Mouse (Mus musculus): ENCODE measurements around the gene 6820408C15Rik. TPM values are rescaled to one million over a fixed set of nuclear protein-coding genes. Genes with fewer than 3 reads are reported as not detected.
"Not testable (repeated sequence)": the region's sequence is repeated elsewhere in the genome, so short reads cannot be mapped to it uniquely, and the experiment has no call there.

The 6820408C15Rik gene
- polyA plus RNA-seq, 1 experiment from 2014 or later = 0.37 TPM

GRCm38 (mm10) chr2:152414591-152415165 lies 709 bp upstream of the 6820408C15Rik start, which contains the start of gene Zcchc3:
TSS of gene Zcchc3 (minus strand) at chr2:152415027.
- Histone ChIP-seq H3K36me3 (ENCODE audit: control insufficient read depth, insufficient read depth, low read length) (peaks cover 4% of the 10 kb centered on the region; the same call in 1 of the 2 replicates), H3K4me3 (ENCODE audit: low read length) (peak within 1 kb of the TSS; percentile 84), H3K9me3 (ENCODE audit: control insufficient read depth, low read length) (peaks cover 6% of the 10 kb centered on the region; the same call in 1 of the 2 replicates), H3K27me3 (ENCODE audit: control insufficient read depth, insufficient read depth, low read length) (no peaks in the 10 kb centered on the region), H3K9ac (ENCODE audit: low read depth, low read length) (peak within 1 kb of the TSS; percentile 97), H3K4me1 (ENCODE audit: control insufficient read depth, insufficient read depth, low read length) (peaks cover 27% of the 10 kb centered on the region), H3K27ac (ENCODE audit: low read depth, low read length) (peak within 1 kb of the TSS; percentile 99), H3K4me2 (replicated peaks; ENCODE audit: low read depth, low read length) (peak within 1 kb of the TSS; percentile 94)
- ATAC-seq (ENCODE audit: low FRiP score, low TSS enrichment) = peak; percentile 83
- WGBS = under 1% methylated on average over 62 of the region's 65 CpGs

- peaks cover 6% of the 10 kb centered on the region; the same call in 1 of the 2 replicates for H3K9me3 ChIP-seq (ENCODE audit: control insufficient read depth, low read length)
- ATAC-seq (ENCODE audit: low FRiP score, low TSS enrichment) = no peak
- peak overlapping the region; percentile 97; the same call in 1 of the 2 replicates for H3K9ac ChIP-seq (ENCODE audit: low read depth, low read length)
- peaks cover 4% of the 10 kb centered on the region; the same call in 1 of the 2 replicates for H3K36me3 ChIP-seq (ENCODE audit: control insufficient read depth, insufficient read depth, low read length)
- WGBS = over 99% methylated on average over 3 of the region's 3 CpGs
- H3K4me1 ChIP-seq (ENCODE audit: control insufficient read depth, insufficient read depth, low read length) = peaks cover 16% of the 10 kb centered on the region
- peak overlapping the region; percentile 84 for H3K4me3 ChIP-seq (ENCODE audit: low read length)
- H3K4me2 ChIP-seq (replicated peaks; ENCODE audit: low read depth, low read length) = peak overlapping the region; percentile 94; the same call in 1 of the 2 replicates
- peak overlapping the region; percentile 99; the same call in 1 of the 2 replicates for H3K27ac ChIP-seq (ENCODE audit: low read depth, low read length)
- H3K27me3 ChIP-seq (ENCODE audit: control insufficient read depth, insufficient read depth, low read length) = no peaks in the 10 kb centered on the region
These were observed 399 bp downstream of the 6820408C15Rik start for GRCm38 (mm10) chr2:152415786-152416185.

GRCm38 (mm10) chr2:152427493-152427892 lies 12.1 kb downstream of the 6820408C15Rik start:
- 3% methylated on average over 10 of the region's 12 CpGs for WGBS
- Histone ChIP-seq H3K36me3 (ENCODE audit: control insufficient read depth, insufficient read depth, low read length) (no peaks in the 10 kb centered on the region), H3K4me2 (replicated peaks; ENCODE audit: low read depth, low read length) (peak overlapping the region; percentile 39)

GRCm38 (mm10) chr2:152428481-152428880 lies 13.1 kb downstream of the 6820408C15Rik start:
- not testable (repeated sequence) for H3K4me3 ChIP-seq (ENCODE audit: low read length); H3K36me3 ChIP-seq (ENCODE audit: control insufficient read depth, insufficient read depth, low read length); H3K9me3 ChIP-seq (ENCODE audit: control insufficient read depth, low read length); H3K27ac ChIP-seq (ENCODE audit: low read depth, low read length); H3K4me2 ChIP-seq (replicated peaks; ENCODE audit: low read depth, low read length); H3K4me1 ChIP-seq (ENCODE audit: control insufficient read depth, insufficient read depth, low read length); H3K9ac ChIP-seq (ENCODE audit: low read depth, low read length); H3K27me3 ChIP-seq (ENCODE audit: control insufficient read depth, insufficient read depth, low read length); ATAC-seq (ENCODE audit: low FRiP score, low TSS enrichment)
- 82% methylated on average over 2 of the region's 2 CpGs for WGBS

More at GRCm38 (mm10) chr2:152427493-152427892, 12.1 kb downstream of the 6820408C15Rik start:
- H3K4me1 ChIP-seq (ENCODE audit: control insufficient read depth, insufficient read depth, low read length) = peaks cover 3% of the 10 kb centered on the region; the same call in 1 of the 2 replicates
- 0 out of 2 replicates have a peak, but pooled peaks have one; percentile 28 for ATAC-seq (ENCODE audit: low FRiP score, low TSS enrichment)
- H3K9me3 ChIP-seq (ENCODE audit: control insufficient read depth, low read length) = no peaks in the 10 kb centered on the region
- no peak overlapping the region for H3K27ac ChIP-seq (ENCODE audit: low read depth, low read length)
- no peaks in the 10 kb centered on the region for H3K27me3 ChIP-seq (ENCODE audit: control insufficient read depth, insufficient read depth, low read length)
- H3K9ac ChIP-seq (ENCODE audit: low read depth, low read length) = no peak overlapping the region
- 0 out of 2 replicates have a peak overlapping the region, but pooled peaks have one; percentile 5 for H3K4me3 ChIP-seq (ENCODE audit: low read length)

GRCm38 (mm10) chr2:152436405-152436901 lies 21.1 kb downstream of the 6820408C15Rik start:
- Histone ChIP-seq H3K9me3 (ENCODE audit: control insufficient read depth, low read length) (no peaks in the 10 kb centered on the region), H3K4me1 (ENCODE audit: control insufficient read depth, insufficient read depth, low read length) (peaks cover 8% of the 10 kb centered on the region; the same call in 1 of the 2 replicates), H3K27ac (ENCODE audit: low read depth, low read length) (no peak overlapping the region), H3K4me2 (replicated peaks; ENCODE audit: low read depth, low read length) (no peak overlapping the region), H3K27me3 (ENCODE audit: control insufficient read depth, insufficient read depth, low read length) (no peaks in the 10 kb centered on the region), H3K9ac (ENCODE audit: low read depth, low read length) (no peak overlapping the region), H3K36me3 (ENCODE audit: control insufficient read depth, insufficient read depth, low read length) (no peaks in the 10 kb centered on the region), H3K4me3 (ENCODE audit: low read length) (no peak overlapping the region)
- WGBS = 61% methylated on average over 7 of the region's 7 CpGs
- peak; percentile 15; the same call in 1 of the 2 replicates for ATAC-seq (ENCODE audit: low FRiP score, low TSS enrichment)

GRCm38 (mm10) chr2:152436983-152437860 lies 21.8 kb downstream of the 6820408C15Rik start:
- peaks cover 8% of the 10 kb centered on the region; the same call in 1 of the 2 replicates for H3K4me1 ChIP-seq (ENCODE audit: control insufficient read depth, insufficient read depth, low read length)
- H3K4me3 ChIP-seq (ENCODE audit: low read length) = peak overlapping the region; percentile 27
- peak overlapping the region; percentile 61 for H3K4me2 ChIP-seq (replicated peaks; ENCODE audit: low read depth, low read length)
- H3K27ac ChIP-seq (ENCODE audit: low read depth, low read length) = no peak overlapping the region
- H3K27me3 ChIP-seq (ENCODE audit: control insufficient read depth, insufficient read depth, low read length) = no peaks in the 10 kb centered on the region
- WGBS = 3% methylated on average over 23 of the region's 23 CpGs
- H3K36me3 ChIP-seq (ENCODE audit: control insufficient read depth, insufficient read depth, low read length) = no peaks in the 10 kb centered on the region
- peak overlapping the region; percentile 38; the same call in 1 of the 2 replicates for H3K9ac ChIP-seq (ENCODE audit: low read depth, low read length)
- ATAC-seq (ENCODE audit: low FRiP score, low TSS enrichment) = peak; percentile 84
- H3K9me3 ChIP-seq (ENCODE audit: control insufficient read depth, low read length) = no peaks in the 10 kb centered on the region

GRCm38 (mm10) chr2:152438963-152439362 lies 23.6 kb downstream of the 6820408C15Rik start:
- no peak overlapping the region for H3K27ac ChIP-seq (ENCODE audit: low read depth, low read length)
- no peak overlapping the region for H3K4me2 ChIP-seq (replicated peaks; ENCODE audit: low read depth, low read length)
- no peaks in the 10 kb centered on the region for H3K27me3 ChIP-seq (ENCODE audit: control insufficient read depth, insufficient read depth, low read length)
- no peak for ATAC-seq (ENCODE audit: low FRiP score, low TSS enrichment)
- WGBS = 78% methylated on average over 1 of the region's 1 CpGs
- H3K36me3 ChIP-seq (ENCODE audit: control insufficient read depth, insufficient read depth, low read length) = no peaks in the 10 kb centered on the region
- no peak overlapping the region for H3K4me3 ChIP-seq (ENCODE audit: low read length)
- no peak overlapping the region for H3K9ac ChIP-seq (ENCODE audit: low read depth, low read length)
- no peaks in the 10 kb centered on the region for H3K9me3 ChIP-seq (ENCODE audit: control insufficient read depth, low read length)
- H3K4me1 ChIP-seq (ENCODE audit: control insufficient read depth, insufficient read depth, low read length) = peaks cover 8% of the 10 kb centered on the region; the same call in 1 of the 2 replicates

- Histone ChIP-seq H3K27ac (ENCODE audit: low read depth, low read length) (no peak overlapping the region), H3K9me3 (ENCODE audit: control insufficient read depth, low read length) (no peaks in the 10 kb centered on the region), H3K4me1 (ENCODE audit: control insufficient read depth, insufficient read depth, low read length) (peaks cover 8% of the 10 kb centered on the region; the same call in 1 of the 2 replicates), H3K4me2 (replicated peaks; ENCODE audit: low read depth, low read length) (no peak overlapping the region), H3K9ac (ENCODE audit: low read depth, low read length) (no peak overlapping the region), H3K36me3 (ENCODE audit: control insufficient read depth, insufficient read depth, low read length) (no peaks in the 10 kb centered on the region), H3K4me3 (ENCODE audit: low read length) (no peak overlapping the region), H3K27me3 (ENCODE audit: control insufficient read depth, insufficient read depth, low read length) (no peaks in the 10 kb centered on the region)
- ATAC-seq (ENCODE audit: low FRiP score, low TSS enrichment) = no peak
- 74% methylated on average over 2 of the region's 2 CpGs for WGBS
These were observed 24.4 kb downstream of the 6820408C15Rik start for GRCm38 (mm10) chr2:152439833-152440232.
